Mouse (Mus musculus) MEL (cell line): ENCODE results near the gene Ap1ar. TPM values are rescaled to one million over a fixed set of nuclear protein-coding genes. Genes with fewer than 3 reads are reported as not detected.
A peak's percentile ranks its signal among the peaks of the same experiment; 100 is the strongest.

Source experiments
- DNase-seq: peaks from one replicate; pipeline ENCODE4 v3.0.0; 2011; ENCODE audit warnings: low read depth, low spot score
- H3K27ac ChIP-seq: 2 replicates; pipeline ENCODE4 v1.5.1; 2012; ENCODE audit warnings: low read depth, mild to moderate bottlenecking, control low read depth, low read length, moderate library complexity; ENCODE audit not compliant: control insufficient read depth
- H3K27me3 ChIP-seq, 2 experiments: fragments of 150-350 bp in 1 of 2; sonication (generic) in 1 of 2; 2 replicates each; pipeline ENCODE4 v1.6.1; 2012; ENCODE audit warnings: low read length in 2 of 2, mild to moderate bottlenecking in 2 of 2, improper control_type of control experiment in 1 of 2, moderate library complexity in 1 of 2; ENCODE audit not compliant: insufficient read depth in 2 of 2, control insufficient read depth in 1 of 2
- H3K36me3 ChIP-seq, 2 experiments: 2 replicates each; pipeline ENCODE4 v1.6.1; 2012 to 2014; ENCODE audit warnings: low read length in 2 of 2, improper control_type of control experiment in 1 of 2, inconsistent platforms in 1 of 2, mild to moderate bottlenecking in 1 of 2; ENCODE audit not compliant: insufficient read depth in 2 of 2, control insufficient read depth in 1 of 2
- H3K4me1 ChIP-seq, 2 experiments: fragments of 150-350 bp in 1 of 2; sonication (generic) in 1 of 2; 2 replicates each; pipeline ENCODE4 v1.6.1; 2012; ENCODE audit warnings: low read length in 2 of 2, improper control_type of control experiment in 1 of 2, mild to moderate bottlenecking in 1 of 2; ENCODE audit not compliant: insufficient read depth in 2 of 2, control insufficient read depth in 1 of 2
- H3K4me3 ChIP-seq, 2 experiments: fragments of 150-350 bp in 1 of 2; sonication (generic) in 1 of 2; 2 replicates each; pipeline ENCODE4 v1.5.1; 2012; ENCODE audit warnings: low read depth in 2 of 2, low read length in 2 of 2, mild to moderate bottlenecking in 2 of 2, moderate library complexity in 2 of 2, control low read depth in 1 of 2, improper control_type of control experiment in 1 of 2; ENCODE audit not compliant: control insufficient read depth in 1 of 2, insufficient read depth in 1 of 2
- H3K79me2 ChIP-seq: 2 replicates; pipeline ENCODE4 v1.6.1; 2012; ENCODE audit warnings: mild to moderate bottlenecking, low read length, moderate library complexity; ENCODE audit not compliant: control insufficient read depth, poor library complexity, insufficient read depth
- H3K9ac ChIP-seq: 2 replicates; pipeline ENCODE4 v1.6.1; 2012; ENCODE audit warnings: low read depth, mild to moderate bottlenecking, control low read depth, low read length, moderate library complexity; ENCODE audit not compliant: control insufficient read depth, poor library complexity, severe bottlenecking
- H3K9me3 ChIP-seq: fragments of 150-350 bp; sonication (generic); replicated peaks from 2 replicates; pipeline ENCODE4 v1.6.1; 2012; ENCODE audit warnings: mild to moderate bottlenecking, low read length, improper control_type of control experiment, moderate library complexity; ENCODE audit not compliant: insufficient read depth
- BHLHE40 ChIP-seq: IDR thresholded peaks from 2 replicates; pipeline ENCODE4 v1.6.1; 2012; ENCODE audit warnings: low read depth, mild to moderate bottlenecking, inconsistent platforms, low read length, improper control_type of control experiment, borderline replicate concordance
- CHD2 ChIP-seq: IDR thresholded peaks from 2 replicates; pipeline ENCODE4 v1.6.1; 2011; ENCODE audit warnings: low read length, improper control_type of control experiment
- CTCF ChIP-seq, 3 experiments: IDR thresholded peaks in 2 of 3; conservative IDR thresholded peaks in 1 of 3; 2 replicates each; pipeline ENCODE4 v1.5.1; 2011 to 2012; ENCODE audit warnings: low read length in 3 of 3, low read depth in 2 of 3, mild to moderate bottlenecking in 2 of 3, improper control_type of control experiment in 1 of 3, inconsistent platforms in 1 of 3, mixed read lengths in 1 of 3, moderate library complexity in 1 of 3; ENCODE audit not compliant: control insufficient read depth in 1 of 3, insufficient read depth in 1 of 3, poor library complexity in 1 of 3, severe bottlenecking in 1 of 3
- ELF1 ChIP-seq: IDR thresholded peaks from 2 replicates; pipeline ENCODE4 v1.6.1; 2014; ENCODE audit warnings: low read depth, mild to moderate bottlenecking, inconsistent platforms, low read length, improper control_type of control experiment, moderate library complexity
- EP300 ChIP-seq, 2 experiments: IDR thresholded peaks; 2 replicates each; pipeline ENCODE4 v1.6.1; 2011; ENCODE audit warnings: improper control_type of control experiment in 2 of 2, low read length in 2 of 2, low read depth in 1 of 2, mild to moderate bottlenecking in 1 of 2
- GABPA ChIP-seq: IDR thresholded peaks from 2 replicates; pipeline ENCODE4 v1.6.1; 2012; ENCODE audit warnings: low read depth, mild to moderate bottlenecking, inconsistent platforms, low read length, improper control_type of control experiment, moderate library complexity
- GATA1 ChIP-seq: IDR thresholded peaks from 2 replicates; pipeline ENCODE4 v1.6.1; 2011; ENCODE audit warnings: low read depth, low read length, improper control_type of control experiment
- HCFC1 ChIP-seq: IDR thresholded peaks from 2 replicates; pipeline ENCODE4 v1.6.1; 2012; ENCODE audit warnings: low read depth, mild to moderate bottlenecking, inconsistent platforms, low read length, improper control_type of control experiment, moderate library complexity
- JUND ChIP-seq: IDR thresholded peaks from 2 replicates; pipeline ENCODE4 v1.6.1; 2011; ENCODE audit warnings: low read depth, mild to moderate bottlenecking, improper control_type of control experiment, low read length
- KAT2A ChIP-seq: conservative IDR thresholded peaks from 2 replicates; pipeline ENCODE4 v1.6.1; 2012; ENCODE audit warnings: low read depth, low read length, improper control_type of control experiment, inconsistent platforms
- MAFK ChIP-seq: IDR thresholded peaks from 2 replicates; pipeline ENCODE4 v1.6.1; 2011; ENCODE audit warnings: low read depth, mild to moderate bottlenecking, low read length, improper control_type of control experiment, borderline replicate concordance
- MAZ ChIP-seq: IDR thresholded peaks from 2 replicates; pipeline ENCODE4 v1.6.1; 2012; ENCODE audit warnings: low read depth, mild to moderate bottlenecking, inconsistent platforms, low read length, improper control_type of control experiment
- MEF2A ChIP-seq: IDR thresholded peaks from 2 replicates; pipeline ENCODE4 v1.6.1; 2014; ENCODE audit warnings: low read depth, mild to moderate bottlenecking, inconsistent platforms, low read length, improper control_type of control experiment; ENCODE audit not compliant: poor library complexity, insufficient replicate concordance, severe bottlenecking; ENCODE audit errors: extremely low read depth
- NELFE ChIP-seq: IDR thresholded peaks from 2 replicates; pipeline ENCODE4 v1.6.1; 2011; ENCODE audit warnings: low read depth, low read length, improper control_type of control experiment
- POLR2AphosphoS5 ChIP-seq: IDR thresholded peaks from 2 replicates; pipeline ENCODE4 v1.6.1; 2012; ENCODE audit warnings: low read depth, borderline replicate concordance, mild to moderate bottlenecking, inconsistent platforms, low read length, moderate library complexity, mixed read lengths
- RAD21 ChIP-seq: IDR thresholded peaks from 2 replicates; pipeline ENCODE4 v1.6.1; 2011; ENCODE audit warnings: mild to moderate bottlenecking, low read depth, low read length, improper control_type of control experiment
- SMC3 ChIP-seq: IDR thresholded peaks from 2 replicates; pipeline ENCODE4 v1.6.1; 2011; ENCODE audit warnings: low read depth, low read length, improper control_type of control experiment
- TAL1 ChIP-seq: IDR thresholded peaks from 2 replicates; pipeline ENCODE4 v1.6.1; 2012; ENCODE audit warnings: mild to moderate bottlenecking, inconsistent platforms, low read length, moderate library complexity, mixed read lengths
- TBP ChIP-seq: IDR thresholded peaks from 2 replicates; pipeline ENCODE4 v1.8.0; 2011; ENCODE audit warnings: low read depth, low read length, improper control_type of control experiment
- TCF12 ChIP-seq: IDR thresholded peaks from 2 replicates; pipeline ENCODE4 v1.6.1; 2014; ENCODE audit warnings: low read depth, mild to moderate bottlenecking, inconsistent platforms, low read length, improper control_type of control experiment, moderate library complexity
- UBTF ChIP-seq: IDR thresholded peaks from 2 replicates; pipeline ENCODE4 v1.6.1; 2012; ENCODE audit warnings: low read depth, mild to moderate bottlenecking, inconsistent platforms, low read length, improper control_type of control experiment, moderate library complexity, borderline replicate concordance; ENCODE audit not compliant: insufficient read depth
- ZKSCAN1 ChIP-seq: IDR thresholded peaks from 2 replicates; pipeline ENCODE4 v1.6.1; 2012; ENCODE audit warnings: low read depth, mild to moderate bottlenecking, inconsistent platforms, low read length, improper control_type of control experiment, moderate library complexity
- ZNF384 ChIP-seq: IDR thresholded peaks from 2 replicates; pipeline ENCODE4 v1.6.1; 2012; ENCODE audit warnings: low read depth, mild to moderate bottlenecking, inconsistent platforms, low read length, improper control_type of control experiment
- polyA plus RNA-seq, 2 experiments: library from polyadenylated mRNA; stranded (reverse) in 1 of 2; unstranded in 1 of 2; fragments of >175 nt in 1 of 2; fragments of >200 nt in 1 of 2; gene quantifications; 2 replicates each; pipeline versions ENCODE4 v1.2.1 to v1.2.4; 2012; ENCODE audit warnings: low replicate concordance in 2 of 2, low read depth in 1 of 2; ENCODE audit not compliant: insufficient read length in 2 of 2, insufficient read depth in 1 of 2, missing spikeins in 1 of 2
- total RNA-seq: library from RNA; depleted of rRNA; stranded (reverse); fragments of 300-350 nt; gene quantifications from 2 replicates; pipeline ENCODE4 v1.2.3, GENCODE M21; 2012

Ap1ar gene
- total and polyA plus RNA-seq, 3 experiments = 65.0 to 107 TPM; not detected in 1

DNA sequence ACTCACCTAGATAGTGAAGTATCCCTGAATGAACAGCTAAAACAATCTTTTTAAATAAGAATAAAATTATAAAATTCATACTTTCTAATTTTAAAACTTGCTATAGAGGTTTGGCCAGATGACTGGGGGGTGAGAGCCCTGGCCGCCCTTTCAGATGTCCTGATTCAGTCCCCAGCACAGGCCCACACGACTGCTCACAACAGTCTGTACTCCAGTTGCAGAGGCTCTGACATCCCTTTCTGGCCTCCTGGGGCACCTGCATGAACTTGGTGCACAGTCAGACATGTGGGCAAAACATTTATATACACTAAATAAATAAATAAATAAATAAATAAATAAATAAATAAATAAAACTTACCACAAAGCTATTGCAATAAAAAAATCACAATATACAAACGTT, 71.4 kb downstream of the Ap1ar start:
- no peak overlapping the region for H3K27ac ChIP-seq
- no peak for TF ChIP-seq HCFC1
- TF ChIP-seq GATA1 = no peak
- TF ChIP-seq TAL1 = no peak
- no peak for TF ChIP-seq UBTF
- TF ChIP-seq, all 39 proteins: peak for 0
- Histone ChIP-seq H3K27me3 (no peaks in the 10 kb centered on the region), H3K4me3 (no peak overlapping the region), H3K4me1 (peaks cover 0 to 3% of the 10 kb centered on the region in 2 experiments; a peak in 1 of 4 replicates), H3K9ac (no peak overlapping the region), H3K79me2 (no peaks in the 10 kb centered on the region), H3K9me3 (no peaks in the 10 kb centered on the region), H3K36me3 (no peaks in the 10 kb centered on the region)
- DNase-seq = no peak

DNA sequence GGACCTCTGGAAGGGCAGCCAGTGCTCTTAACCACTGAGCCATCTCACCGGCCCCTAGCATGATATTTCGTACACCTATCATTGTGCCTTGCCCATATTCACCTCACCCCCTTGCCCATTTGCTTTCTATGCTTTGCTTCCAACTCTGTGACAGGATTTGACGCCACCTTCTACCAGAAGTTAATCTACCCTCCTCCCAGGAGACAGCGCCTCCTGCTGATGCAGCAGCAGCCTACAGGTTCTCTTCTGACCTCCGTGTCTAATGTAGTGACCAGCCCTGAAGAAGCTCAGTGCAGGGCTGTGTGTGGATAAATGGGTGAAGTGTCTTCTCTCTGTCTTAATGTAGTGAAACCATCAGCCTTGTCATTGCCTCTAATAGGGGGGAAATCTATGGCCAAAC, 72.8 kb downstream of the Ap1ar start:
- no peaks in the 10 kb centered on the region for H3K9me3 ChIP-seq
- peaks cover 0 to 4% of the 10 kb centered on the region in 2 experiments; a peak in 1 of 4 replicates for H3K36me3 ChIP-seq
- DNase-seq = no peak
- no peaks in the 10 kb centered on the region for H3K79me2 ChIP-seq
- H3K27ac ChIP-seq = no peak overlapping the region
- peak; percentile 2 for TF ChIP-seq RAD21
- TF ChIP-seq CTCF (IDR thresholded peaks at IDR 0.05 in 2 of 3, conservative IDR thresholded peaks at IDR 0.05 in 1 of 3; ENCODE audit: control insufficient read depth in 1 of 3, insufficient read depth in 1 of 3, low read depth in 2 of 3, low read length in 3 of 3, poor library complexity in 1 of 3, severe bottlenecking in 1 of 3) = peak; percentile 43 to 50 (median 49); a peak in 5 of 6 replicates
- no peak for TF ChIP-seq EP300 (IDR thresholded peaks at IDR 0.05; ENCODE audit: low read depth in 1 of 2, low read length in 2 of 2)
- TF ChIP-seq SMC3 = 0 out of 2 replicates have a peak, but pooled peaks have one; percentile 20
- no peaks in the 10 kb centered on the region for H3K27me3 ChIP-seq
- no peak overlapping the region for H3K4me3 ChIP-seq
- H3K9ac ChIP-seq = no peak overlapping the region
- peaks cover 2 to 7% of the 10 kb centered on the region in 2 experiments for H3K4me1 ChIP-seq

DNA sequence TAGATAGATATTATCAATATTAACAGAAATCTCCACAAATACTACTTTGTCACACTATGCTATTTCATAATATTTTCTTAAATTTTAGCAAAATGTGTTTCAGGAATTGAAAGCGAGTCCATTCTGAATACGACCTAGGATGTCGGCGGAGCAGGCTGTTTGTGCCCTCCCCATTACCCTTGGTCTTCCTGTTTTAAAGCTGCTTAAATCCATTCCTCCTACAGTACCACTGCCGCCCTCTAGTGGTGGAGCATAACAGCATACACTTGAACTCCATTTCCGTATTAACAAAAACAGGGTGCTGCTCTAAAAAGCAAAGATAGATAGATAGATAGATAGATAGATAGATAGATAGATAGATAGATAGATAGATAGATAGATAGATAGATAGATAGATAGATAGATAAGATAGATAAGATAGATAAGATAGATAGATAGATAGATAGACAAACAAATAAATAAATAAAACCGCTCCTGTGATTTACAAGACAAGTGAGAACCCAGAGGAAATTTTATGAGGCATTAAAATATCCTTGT, 74.2 kb downstream of the Ap1ar start:
- Histone ChIP-seq H3K27me3 (no peaks in the 10 kb centered on the region), H3K27ac (no peak overlapping the region), H3K9ac (no peak overlapping the region), H3K9me3 (no peaks in the 10 kb centered on the region), H3K36me3 (peaks cover 0 to 11% of the 10 kb centered on the region in 2 experiments; a peak in 2 of 4 replicates), H3K4me1 (peaks cover 10 to 17% of the 10 kb centered on the region in 2 experiments), H3K4me3 (peak overlapping the region; percentile 2 to 34; a peak in 2 of 4 replicates), H3K79me2 (no peaks in the 10 kb centered on the region)
- peak; percentile 96 for DNase-seq
- TF ChIP-seq POLR2AphosphoS5 (no peak), RAD21 (peak; percentile 70), MAZ (0 out of 2 replicates have a peak, but pooled peaks have one; percentile 40), BHLHE40 (0 out of 2 replicates have a peak, but pooled peaks have one; percentile 5), KAT2A (no peak), TCF12 (no peak), ZKSCAN1 (no peak), SMC3 (peak; percentile 77), ELF1 (peak; percentile 69; the same call in 1 of the 2 replicates), MAFK (no peak), GABPA (no peak), ZNF384 (no peak), MEF2A (no peak), GATA1 (peak; percentile 91), TBP (no peak), JUND (0 out of 2 replicates have a peak, but pooled peaks have one; percentile 8), TAL1 (no peak), CHD2 (no peak), NELFE (no peak), CTCF (IDR thresholded peaks at IDR 0.05 in 2 of 3, conservative IDR thresholded peaks at IDR 0.05 in 1 of 3; ENCODE audit: control insufficient read depth in 1 of 3, insufficient read depth in 1 of 3, low read depth in 2 of 3, low read length in 3 of 3, poor library complexity in 1 of 3, severe bottlenecking in 1 of 3) (peak; percentile 63 to 81 (median 78))
